In genomic region chr7:126702861-126703756, GRCm38 (mm10) we compare ENCODE assay signal across 7 mouse cellular contexts. TPM values are rescaled to one million over a fixed set of nuclear protein-coding genes. Genes with fewer than 3 reads are reported as not detected.
DNase-seq lines count a peak whose midpoint lies in the region; ATAC-seq lines count a peak whose summit lies in the region.

No protein-coding gene starts in this region.

- H3K4me3 ChIP-seq in megakaryocyte, embryonic 14.5 days (replicated peaks): peak overlapping the region; percentile 97
- 0 out of 2 replicates have a peak overlapping the region, but pooled peaks have one; percentile 48 for H3K4me3 ChIP-seq in embryonic facial prominence, embryonic 14.5 days (ENCODE audit: low read depth, low read length)
- H3K4me3 ChIP-seq in limb, embryonic 13.5 days: peak overlapping the region; percentile 58; the same call in 1 of the 2 replicates

- H3K36me3 ChIP-seq in megakaryocyte, embryonic 14.5 days (replicated peaks; ENCODE audit: low read length): peaks cover 48% of the 10 kb centered on the region
- H3K36me3 ChIP-seq in embryonic facial prominence, embryonic 14.5 days (ENCODE audit: control insufficient read depth, insufficient read depth, low read length): no peaks in the 10 kb centered on the region
- no peaks in the 10 kb centered on the region for H3K36me3 ChIP-seq in limb, embryonic 13.5 days

- no peak for ATAC-seq in megakaryocyte, adult 5-6 weeks (ENCODE audit: poor library complexity, severe bottlenecking)
- ATAC-seq in embryonic facial prominence, embryonic 14.5 days (ENCODE audit: low read depth): no peak
- ATAC-seq in limb, embryonic 13.5 days (ENCODE audit: low FRiP score, low read depth): no peak
- no peak for ATAC-seq in frontal cortex, adult (ENCODE audit: low TSS enrichment)

- DNase-seq in embryonic facial prominence, embryonic 14.5 days (ENCODE audit: low spot score): no peak
- DNase-seq in spleen, postnatal 36 days (ENCODE audit: low spot score in 2 of 2): peak; percentile 72 to 76
- no peak for DNase-seq in MN1 (ENCODE audit: low spot score)

- H3K27ac ChIP-seq in embryonic facial prominence, embryonic 14.5 days (replicated peaks; ENCODE audit: low read depth, low read length): no peak overlapping the region
- no peak overlapping the region for H3K27ac ChIP-seq in limb, embryonic 13.5 days

- H3K9ac ChIP-seq in embryonic facial prominence, embryonic 14.5 days (ENCODE audit: low read depth, low read length): peak overlapping the region; percentile 17; the same call in 1 of the 2 replicates
- peak overlapping the region; percentile 73 for H3K9ac ChIP-seq in limb, embryonic 13.5 days

- H3K9me3 ChIP-seq in megakaryocyte, embryonic 14.5 days: no peaks in the 10 kb centered on the region
- H3K9me3 ChIP-seq in embryonic facial prominence, embryonic 14.5 days (ENCODE audit: control insufficient read depth, low read length): no peaks in the 10 kb centered on the region
- H3K9me3 ChIP-seq in limb, embryonic 13.5 days: no peaks in the 10 kb centered on the region

- 76% methylated on average over 12 of the region's 12 CpGs for WGBS in embryonic facial prominence, embryonic 14.5 days
- WGBS in limb, embryonic 13.5 days: 79% methylated on average over 12 of the region's 12 CpGs

- no peaks in the 10 kb centered on the region for H3K27me3 ChIP-seq in megakaryocyte, embryonic 14.5 days (replicated peaks)
- peaks cover 19% of the 10 kb centered on the region; the same call in 1 of the 2 replicates for H3K27me3 ChIP-seq in embryonic facial prominence, embryonic 14.5 days (replicated peaks; ENCODE audit: control insufficient read depth, insufficient read depth, low read length)
- H3K27me3 ChIP-seq in limb, embryonic 13.5 days: peaks cover 37% of the 10 kb centered on the region

- H3K4me1 ChIP-seq in megakaryocyte, embryonic 14.5 days: peaks cover 92% of the 10 kb centered on the region
- peaks cover 13% of the 10 kb centered on the region for H3K4me1 ChIP-seq in embryonic facial prominence, embryonic 14.5 days (ENCODE audit: control insufficient read depth, insufficient read depth, low read length)
- peaks cover 24% of the 10 kb centered on the region for H3K4me1 ChIP-seq in limb, embryonic 13.5 days

- peak overlapping the region; percentile 92; the same call in 1 of the 2 replicates for H3K4me2 ChIP-seq in embryonic facial prominence, embryonic 14.5 days (ENCODE audit: low read depth, low read length)
- H3K4me2 ChIP-seq in limb, embryonic 13.5 days (replicated peaks): peak overlapping the region; percentile 99

RNA-seq across cellular contexts. Expression of gene Coro1a, which starts 4.5 kb away (rescaled TPM):
- polyA plus RNA-seq in megakaryocyte, embryonic 14.5 days (2012; ENCODE audit: insufficient read depth, low replicate concordance): 1,070 and 1,578 TPM in 2 replicates
- 1,020 and 1,059 TPM in 2 replicates for total RNA-seq in megakaryocyte, adult 5-6 weeks (2015)
- 1,317 and 1,554 TPM in 2 replicates for total RNA-seq in megakaryocyte, adult 5-6 weeks (2017)
- 44.9 and 45.2 TPM in 2 replicates for polyA plus RNA-seq in embryonic facial prominence, embryonic 14.5 days (2014; fragmentation: Nextera tagmentation; extraction: Ambion mirVana)
- 34.1 and 36.6 TPM in 2 replicates for polyA plus RNA-seq in limb, embryonic 13.5 days (2015; fragmentation: Nextera tagmentation; extraction: Ambion mirVana)

RNA-seq across cellular contexts. Expression of gene Slx1b, which starts 7.5 kb away (rescaled TPM):
- 7.3 and 9.7 TPM in 2 replicates for polyA plus RNA-seq in megakaryocyte, embryonic 14.5 days (2012; ENCODE audit: insufficient read depth, low replicate concordance)
- total RNA-seq in megakaryocyte, adult 5-6 weeks (2015): 4.1 and 6.0 TPM in 2 replicates
- total RNA-seq in megakaryocyte, adult 5-6 weeks (2017): 4.7 and 5.9 TPM in 2 replicates
- polyA plus RNA-seq in embryonic facial prominence, embryonic 14.5 days (2014; fragmentation: Nextera tagmentation; extraction: Ambion mirVana): 5.3 and 6.4 TPM in 2 replicates
- 15.2 and 15.9 TPM in 2 replicates for polyA plus RNA-seq in limb, embryonic 13.5 days (2015; fragmentation: Nextera tagmentation; extraction: Ambion mirVana)

RNA-seq across cellular contexts. Expression of gene Bola2, which starts 7.9 kb away (rescaled TPM):
- polyA plus RNA-seq in megakaryocyte, embryonic 14.5 days (2012; ENCODE audit: insufficient read depth, low replicate concordance): 185 and 696 TPM in 2 replicates
- total RNA-seq in megakaryocyte, adult 5-6 weeks (2015): 49.8 and 60.5 TPM in 2 replicates
- 106 and 161 TPM in 2 replicates for total RNA-seq in megakaryocyte, adult 5-6 weeks (2017)
- 108 and 130 TPM in 2 replicates for polyA plus RNA-seq in embryonic facial prominence, embryonic 14.5 days (2014; fragmentation: Nextera tagmentation; extraction: Ambion mirVana)
- 134 and 138 TPM in 2 replicates for polyA plus RNA-seq in limb, embryonic 13.5 days (2015; fragmentation: Nextera tagmentation; extraction: Ambion mirVana)

RNA-seq across cellular contexts. Expression of gene Sult1a1, which starts 26.9 kb away (rescaled TPM):
- 0.87 and 3.0 TPM in 2 replicates for polyA plus RNA-seq in megakaryocyte, embryonic 14.5 days (2012; ENCODE audit: insufficient read depth, low replicate concordance)
- total RNA-seq in megakaryocyte, adult 5-6 weeks (2015): 4.8 and 6.6 TPM in 2 replicates
- 6.6 and 6.9 TPM in 2 replicates for total RNA-seq in megakaryocyte, adult 5-6 weeks (2017)
- polyA plus RNA-seq in embryonic facial prominence, embryonic 14.5 days (2014; fragmentation: Nextera tagmentation; extraction: Ambion mirVana): 13.5 and 17.9 TPM in 2 replicates
- 4.6 and 4.8 TPM in 2 replicates for polyA plus RNA-seq in limb, embryonic 13.5 days (2015; fragmentation: Nextera tagmentation; extraction: Ambion mirVana)

RNA-seq across cellular contexts. Expression of gene Sgf29, which starts 54.0 kb away (rescaled TPM):
- polyA plus RNA-seq in megakaryocyte, embryonic 14.5 days (2012; ENCODE audit: insufficient read depth, low replicate concordance): 31.0 and 69.1 TPM in 2 replicates
- 42.1 and 55.6 TPM in 2 replicates for total RNA-seq in megakaryocyte, adult 5-6 weeks (2015)
- total RNA-seq in megakaryocyte, adult 5-6 weeks (2017): 27.3 and 35.5 TPM in 2 replicates
- polyA plus RNA-seq in embryonic facial prominence, embryonic 14.5 days (2014; fragmentation: Nextera tagmentation; extraction: Ambion mirVana): 40.8 and 45.4 TPM in 2 replicates
- 56.8 and 63.8 TPM in 2 replicates for polyA plus RNA-seq in limb, embryonic 13.5 days (2015; fragmentation: Nextera tagmentation; extraction: Ambion mirVana)

Comparison
In these comparisons a context has a peak if more than half of its experiments do, and no peak if none do; other contexts are left out.
1. DNase-seq: peak in spleen, postnatal 36 days (2 of 2); none in embryonic facial prominence, embryonic 14.5 days (single experiment) and MN1 (single experiment).
2. RNA of gene Coro1a, which starts 4.5 kb away (polyA plus RNA-seq): 1,070 to 1,578 TPM in megakaryocyte, embryonic 14.5 days; 44.9 to 45.2 TPM in embryonic facial prominence, embryonic 14.5 days and 34.1 to 36.6 TPM in limb, embryonic 13.5 days; every median in the first group is over 10 times any median in the second.
3. Peak in every context shown above with its lines, with median percentiles within 50 percentile points of each other: H3K4me3 ChIP-seq.